16 mouse cellular contexts compared by ENCODE assay signal in genomic region chr1:130511823-130512370, GRCm38 (mm10). TPM values are rescaled to one million over a fixed set of nuclear protein-coding genes. Genes with fewer than 3 reads are reported as not detected.
DNase-seq lines count a peak whose midpoint lies in the region; ATAC-seq and TF ChIP-seq lines count a peak whose summit lies in the region.
"Had no signal": no experiment of that assay in that cellular context is flagged by ENCODE, and none has a peak within 500 bp of the region (broad histone marks: within the 10 kb centered on the region; RNA-seq: fewer than 3 reads in every experiment).

No protein-coding gene starts in this region.

- no peak overlapping the region for H3K4me2 ChIP-seq in limb, embryonic 14.5 days (replicated peaks; ENCODE audit: low read depth, low read length, severe bottlenecking)
- no peak overlapping the region for H3K4me2 ChIP-seq in stomach, embryonic 16.5 days (ENCODE audit: low read depth, low read length)
- H3K4me2 ChIP-seq: liver, embryonic 15.5 days; midbrain, embryonic 13.5 days; neural tube, embryonic 12.5 days had no signal

- ATAC-seq in limb, embryonic 14.5 days (ENCODE audit: low FRiP score, low read depth): peak; percentile 63
- ATAC-seq in stomach, embryonic 16.5 days (ENCODE audit: insufficient read depth, low FRiP score): peak; percentile 71
- ATAC-seq in megakaryocyte, adult 5-6 weeks (ENCODE audit: poor library complexity, severe bottlenecking): no peak
- ATAC-seq: midbrain, embryonic 13.5 days; Patski had no signal

- no peaks in the 10 kb centered on the region for H3K9me3 ChIP-seq in limb, embryonic 14.5 days (ENCODE audit: control insufficient read depth, low read length)
- no peaks in the 10 kb centered on the region for H3K9me3 ChIP-seq in stomach, embryonic 16.5 days (replicated peaks; ENCODE audit: control insufficient read depth, low read length)
- H3K9me3 ChIP-seq: liver, embryonic 15.5 days; midbrain, embryonic 13.5 days; neural tube, embryonic 12.5 days had no signal

- peak overlapping the region; percentile 43; the same call in 1 of the 2 replicates for H3K27ac ChIP-seq in gastrocnemius, adult 2 months
- peak overlapping the region; percentile 52 for H3K27ac ChIP-seq in limb, embryonic 14.5 days (replicated peaks; ENCODE audit: low read depth, low read length)
- peak overlapping the region; percentile 43; the same call in 1 of the 2 replicates for H3K27ac ChIP-seq in stomach, embryonic 16.5 days (ENCODE audit: low read length)
- H3K27ac ChIP-seq: left cerebral cortex, adult 2 months; liver, embryonic 15.5 days; midbrain, embryonic 13.5 days; neural tube, embryonic 12.5 days had no signal

- H3K36me3 ChIP-seq in limb, embryonic 14.5 days (ENCODE audit: control insufficient read depth, insufficient read depth, low read length): no peaks in the 10 kb centered on the region
- no peaks in the 10 kb centered on the region for H3K36me3 ChIP-seq in stomach, embryonic 16.5 days (ENCODE audit: control insufficient read depth, insufficient read depth, low read length)
- H3K36me3 ChIP-seq: liver, embryonic 15.5 days; midbrain, embryonic 13.5 days; neural tube, embryonic 12.5 days had no signal

- H3K27me3 ChIP-seq in limb, embryonic 14.5 days (ENCODE audit: control insufficient read depth, insufficient read depth, low read length): no peaks in the 10 kb centered on the region
- H3K27me3 ChIP-seq in stomach, embryonic 16.5 days (ENCODE audit: control insufficient read depth, insufficient read depth, low read length): no peaks in the 10 kb centered on the region
- H3K27me3 ChIP-seq: liver, embryonic 15.5 days; midbrain, embryonic 13.5 days; neural tube, embryonic 12.5 days; Patski had no signal

- H3K9ac ChIP-seq in limb, embryonic 14.5 days (ENCODE audit: low read depth, low read length, severe bottlenecking): no peak overlapping the region
- no peak overlapping the region for H3K9ac ChIP-seq in stomach, embryonic 16.5 days (ENCODE audit: low read length)
- H3K9ac ChIP-seq: liver, embryonic 15.5 days; midbrain, embryonic 13.5 days; neural tube, embryonic 12.5 days had no signal

- no peak overlapping the region for H3K4me3 ChIP-seq in gastrocnemius, adult 2 months
- no peak overlapping the region for H3K4me3 ChIP-seq in lung, adult 2 months (replicated peaks; ENCODE audit: extremely low read depth, low read depth, low read length)
- H3K4me3 ChIP-seq in limb, embryonic 14.5 days (replicated peaks; ENCODE audit: low read length): no peak overlapping the region
- H3K4me3 ChIP-seq in stomach, embryonic 16.5 days (replicated peaks; ENCODE audit: low read length): no peak overlapping the region
- H3K4me3 ChIP-seq: erythroblast, embryonic 14.5 days; left cerebral cortex, adult 2 months; liver, embryonic 15.5 days; midbrain, embryonic 13.5 days; neural tube, embryonic 12.5 days had no signal

- intact Hi-C loops in gastrocnemius, adult 2 months (cut with DNase I): loop anchor here (5.0 kb wide), 1 partner anchor 50 kb away; the partner anchor contains the start of gene Cd55

- no peak for TF ChIP-seq CTCF in gastrocnemius, adult 2 months (IDR thresholded peaks at IDR 0.05)
- no peak for TF ChIP-seq CTCF in lung, adult 2 months (IDR thresholded peaks at IDR 0.05; ENCODE audit: insufficient read depth, low read length)

- peak; percentile 44 for DNase-seq in gastrocnemius, adult 2 months
- no peak for DNase-seq in gastrocnemius, postnatal 10 days
- DNase-seq in lung, adult 18-20 months: peak; percentile 22 to 46
- no peak for DNase-seq in lung, adult 2 months
- peak; percentile 62 for DNase-seq in limb, embryonic 14.5 days (ENCODE audit: low spot score)
- no peak for DNase-seq in embryo, embryonic 10 days (ENCODE audit: low spot score)
- DNase-seq: cerebellum, postnatal 14 days; thymus, postnatal 36 days had no signal

- H3K4me1 ChIP-seq in lung, adult 2 months (ENCODE audit: control insufficient read depth, insufficient read depth, low read length): no peaks in the 10 kb centered on the region; the same call in 1 of the 2 replicates
- H3K4me1 ChIP-seq in limb, embryonic 14.5 days (ENCODE audit: control insufficient read depth, insufficient read depth, low read length): peaks cover 32% of the 10 kb centered on the region
- peaks cover 27% of the 10 kb centered on the region for H3K4me1 ChIP-seq in stomach, embryonic 16.5 days (ENCODE audit: control insufficient read depth, insufficient read depth, low read length)
- H3K4me1 ChIP-seq: midbrain, embryonic 13.5 days; neural tube, embryonic 12.5 days had no signal

- TF ChIP-seq POLR2A in lung, adult 2 months (IDR thresholded peaks at IDR 0.05; ENCODE audit: borderline replicate concordance, extremely low read depth, low read depth, low read length): no peak
- TF ChIP-seq POLR2A in limb, embryonic 14.5 days (IDR thresholded peaks at IDR 0.05; ENCODE audit: borderline replicate concordance, extremely low read depth, insufficient read depth, insufficient read length): no peak

- 43% methylated on average over 3 of the region's 3 CpGs for WGBS in lung, adult 2 months
- 38% methylated on average over 3 of the region's 3 CpGs for WGBS in limb, embryonic 14.5 days
- 38% methylated on average over 3 of the region's 3 CpGs for WGBS in stomach, embryonic 16.5 days

RNA-seq across cellular contexts. Expression of gene Cd55, which starts 49.4 kb away (rescaled TPM):
- 10 to 100 TPM; 47.7 to 77.9 TPM for total RNA-seq in gastrocnemius, adult 2 months (2021)
- 10 to 100 TPM; 25.6 to 38.3 TPM for total RNA-seq in gastrocnemius, postnatal 10 days (2021)
- polyA plus RNA-seq in lung, adult 2 months (2012; rRNA removed): 21.1 and 24.2 TPM in 2 replicates
- 10.6 and 12.8 TPM in 2 replicates for polyA plus RNA-seq in limb, embryonic 14.5 days (2012; rRNA removed)
- 12.5 and 14.6 TPM in 2 replicates for polyA plus RNA-seq in limb, embryonic 14.5 days (2014; fragmentation: Nextera tagmentation; extraction: Ambion mirVana)
- 53.9 and 55.3 TPM in 2 replicates for polyA plus RNA-seq in stomach, embryonic 16.5 days (2015; fragmentation: Nextera tagmentation; extraction: Ambion mirVana)
- 24.5 and 27.1 TPM in 2 replicates for total RNA-seq in megakaryocyte, adult 5-6 weeks (2015)
- total RNA-seq in megakaryocyte, adult 5-6 weeks (2017): 11.6 and 12.2 TPM in 2 replicates

Comparison
In these comparisons a context has a peak if more than half of its experiments do, and no peak if none do; other contexts are left out.
1. DNase-seq: peak in gastrocnemius, adult 2 months (single experiment), lung, adult 18-20 months (2 of 2) and limb, embryonic 14.5 days (single experiment); none in gastrocnemius, postnatal 10 days (single experiment), lung, adult 2 months (single experiment) and embryo, embryonic 10 days (single experiment).
2. Peak in every context shown above with its lines, with median percentiles within 50 percentile points of each other: H3K27ac ChIP-seq.